Mouse (Mus musculus) liver, embryonic 13.5 days (tissue): ENCODE results near the gene Tcl1. TPM values are rescaled to one million over a fixed set of nuclear protein-coding genes. Genes with fewer than 3 reads are reported as not detected.
A peak's percentile ranks its signal among the peaks of the same experiment; 100 is the strongest.
"Not testable (repeated sequence)": the region's sequence is repeated elsewhere in the genome, so short reads cannot be mapped to it uniquely, and the experiment has no call there.

Experiments
- ATAC-seq: fragments of 200-750 bp; cut with Nextera tagmentation; 2 replicates; pipeline ENCODE4 v1.8.0; 2017; ENCODE audit warnings: low read depth, mild to moderate bottlenecking, moderate number of reproducible peaks, moderate library complexity
- DNase-seq: peaks from one replicate; pipeline ENCODE4 v3.0.0; 2022
- H3K27ac ChIP-seq: fragments of 300-500 bp; sonication (generic); 2 replicates; pipeline ENCODE4 v1.5.1; 2015; ENCODE audit warnings: moderate library complexity, mild to moderate bottlenecking, inconsistent platforms
- H3K27me3 ChIP-seq: fragments of 300-500 bp; sonication (generic); 2 replicates; pipeline ENCODE4 v1.6.1; 2015; ENCODE audit warnings: mild to moderate bottlenecking, inconsistent platforms
- H3K36me3 ChIP-seq: fragments of 300-500 bp; sonication (generic); 2 replicates; pipeline ENCODE4 v1.6.1; 2015; ENCODE audit warnings: mild to moderate bottlenecking, inconsistent platforms
- H3K4me1 ChIP-seq: fragments of 300-500 bp; sonication (generic); replicated peaks from 2 replicates; pipeline ENCODE4 v1.6.1; 2015; ENCODE audit warnings: inconsistent platforms
- H3K4me2 ChIP-seq: fragments of 300-500 bp; sonication (generic); 2 replicates; pipeline ENCODE4 v1.6.1; 2015; ENCODE audit warnings: inconsistent platforms, mild to moderate bottlenecking, moderate library complexity
- H3K4me3 ChIP-seq: fragments of 300-500 bp; sonication (generic); replicated peaks from 2 replicates; pipeline ENCODE4 v1.5.1; 2015; ENCODE audit warnings: mild to moderate bottlenecking, inconsistent platforms
- H3K9ac ChIP-seq: fragments of 300-500 bp; sonication (generic); 2 replicates; pipeline ENCODE4 v1.6.1; 2015; ENCODE audit warnings: mild to moderate bottlenecking, inconsistent platforms
- H3K9me3 ChIP-seq: fragments of 300-500 bp; sonication (generic); replicated peaks from 2 replicates; pipeline ENCODE4 v1.6.1; 2016; ENCODE audit warnings: inconsistent platforms
- WGBS: fragments of 180-500 bp; shearing (Covaris S2); methylation state at CpG from one replicate; pipeline ENCODE4 v1.1.7; 2015; ENCODE audit not compliant: insufficient replicate concordance; 5-methylcytosine and 5-hydroxymethylcytosine counted together
- polyA plus RNA-seq: library from polyadenylated mRNA; unstranded; fragments of >200 nt; fragmentation: Nextera tagmentation; extraction: Ambion mirVana; gene quantifications from 2 replicates; pipeline ENCODE4 v1.2.1, GENCODE M21; 2015

The Tcl1 gene
- polyA plus RNA-seq, 1 experiment from 2014 or later: not detected

GRCm38 (mm10) chr12:105224621-105225320 is 2.2 kb upstream of the Tcl1 start:
- Histone ChIP-seq H3K9me3 (peaks cover 3% of the 10 kb centered on the region; the same call in 1 of the 2 replicates), H3K4me1 (no peaks in the 10 kb centered on the region), H3K27me3 (no peaks in the 10 kb centered on the region), H3K9ac (no peak overlapping the region), H3K4me2 (no peak overlapping the region), H3K4me3 (no peak overlapping the region), H3K27ac (no peak overlapping the region), H3K36me3 (no peaks in the 10 kb centered on the region)
- ATAC-seq (no peak), DNase-seq (no peak)
- WGBS: 52% methylated on average over 16 of the region's 16 CpGs

GRCm38 (mm10) chr12:105217101-105217760 is 5.4 kb downstream of the Tcl1 start:
- Histone ChIP-seq H3K27ac (no peak overlapping the region), H3K4me2 (no peak overlapping the region), H3K9ac (no peak overlapping the region), H3K27me3 (no peaks in the 10 kb centered on the region), H3K9me3 (no peaks in the 10 kb centered on the region), H3K4me3 (no peak overlapping the region), H3K4me1 (no peaks in the 10 kb centered on the region), H3K36me3 (no peaks in the 10 kb centered on the region)
- WGBS: 63% methylated on average over 7 of the region's 7 CpGs
- DNase-seq (no peak), ATAC-seq (no peak)

- H3K36me3 ChIP-seq: no peaks in the 10 kb centered on the region
- no peaks in the 10 kb centered on the region for H3K27me3 ChIP-seq
- no peak overlapping the region for H3K4me2 ChIP-seq
- no peak overlapping the region for H3K4me3 ChIP-seq
- no peaks in the 10 kb centered on the region for H3K9me3 ChIP-seq
- no peaks in the 10 kb centered on the region for H3K4me1 ChIP-seq
- no peak for DNase-seq
- WGBS: 77% methylated on average over 7 of the region's 7 CpGs
- H3K27ac ChIP-seq: no peak overlapping the region
- ATAC-seq: no peak
- no peak overlapping the region for H3K9ac ChIP-seq
Measured at GRCm38 (mm10) chr12:105209231-105209630, 13.4 kb downstream of the Tcl1 start.

GRCm38 (mm10) chr12:105208441-105208840 is 14.2 kb downstream of the Tcl1 start:
- H3K36me3 ChIP-seq: no peaks in the 10 kb centered on the region
- no peak overlapping the region for H3K27ac ChIP-seq
- H3K4me1 ChIP-seq: no peaks in the 10 kb centered on the region
- H3K4me2 ChIP-seq: no peak overlapping the region
- H3K9me3 ChIP-seq: no peaks in the 10 kb centered on the region
- H3K27me3 ChIP-seq: no peaks in the 10 kb centered on the region
- H3K4me3 ChIP-seq: no peak overlapping the region
- no peak overlapping the region for H3K9ac ChIP-seq
- 63% methylated on average over 1 of the region's 1 CpGs for WGBS
- DNase-seq (no peak), ATAC-seq (no peak)

GRCm38 (mm10) chr12:105207071-105207470 is 15.5 kb downstream of the Tcl1 start:
- Histone ChIP-seq H3K4me1 (no peaks in the 10 kb centered on the region), H3K9me3 (no peaks in the 10 kb centered on the region), H3K36me3 (no peaks in the 10 kb centered on the region), H3K9ac (no peak overlapping the region), H3K27ac (no peak overlapping the region), H3K4me2 (no peak overlapping the region), H3K4me3 (no peak overlapping the region), H3K27me3 (no peaks in the 10 kb centered on the region)
- 31% methylated on average over 1 of the region's 1 CpGs for WGBS
- DNase-seq (no peak), ATAC-seq (no peak)

GRCm38 (mm10) chr12:105201657-105202056 is 20.9 kb downstream of the Tcl1 start, which contains the start of gene Tcl1b4:
Gene Tcl1b4 (plus strand): TSS chr12:105201957.
- WGBS: 53% methylated on average over 1 of the region's 1 CpGs

GRCm38 (mm10) chr12:105199684-105200497 is 22.7 kb downstream of the Tcl1 start:
- H3K36me3 ChIP-seq, H3K27me3 ChIP-seq, H3K9me3 ChIP-seq, H3K4me1 ChIP-seq, H3K9ac ChIP-seq, H3K4me3 ChIP-seq, H3K27ac ChIP-seq, DNase-seq, H3K4me2 ChIP-seq, ATAC-seq: not testable (repeated sequence)
- 44% methylated on average over 7 of the region's 7 CpGs for WGBS

More at GRCm38 (mm10) chr12:105201657-105202056, 20.9 kb downstream of the Tcl1 start, which contains the start of gene Tcl1b4:
- not testable (repeated sequence) for H3K9ac ChIP-seq, H3K4me1 ChIP-seq, H3K27me3 ChIP-seq, ATAC-seq, H3K9me3 ChIP-seq, H3K27ac ChIP-seq, H3K36me3 ChIP-seq, DNase-seq, H3K4me2 ChIP-seq, H3K4me3 ChIP-seq

- H3K36me3 ChIP-seq, H3K4me3 ChIP-seq, H3K9ac ChIP-seq, H3K9me3 ChIP-seq, ATAC-seq, H3K4me1 ChIP-seq, H3K27ac ChIP-seq, DNase-seq, H3K27me3 ChIP-seq, H3K4me2 ChIP-seq: not testable (repeated sequence)
- WGBS: 77% methylated on average over 6 of the region's 6 CpGs
Measured at GRCm38 (mm10) chr12:105190743-105191142, 31.9 kb downstream of the Tcl1 start, which contains the start of gene Tcl1b3. Gene Tcl1b3 (plus strand): TSS chr12:105191043.

- not testable (repeated sequence) for ATAC-seq
- WGBS: 20% methylated on average over 2 of the region's 2 CpGs
Measured at GRCm38 (mm10) chr12:105188980-105189379, 33.6 kb downstream of the Tcl1 start.

GRCm38 (mm10) chr12:105181040-105181644 is 41.5 kb downstream of the Tcl1 start:
- not testable (repeated sequence) for ATAC-seq, H3K4me3 ChIP-seq, H3K27ac ChIP-seq, H3K36me3 ChIP-seq, H3K27me3 ChIP-seq, H3K9ac ChIP-seq, H3K4me1 ChIP-seq, H3K4me2 ChIP-seq, H3K9me3 ChIP-seq, DNase-seq
- 20% methylated on average over 4 of the region's 4 CpGs for WGBS

More at GRCm38 (mm10) chr12:105188980-105189379, 33.6 kb downstream of the Tcl1 start:
- not testable (repeated sequence) for H3K4me2 ChIP-seq, H3K4me1 ChIP-seq, H3K27ac ChIP-seq, H3K4me3 ChIP-seq, H3K9ac ChIP-seq, H3K27me3 ChIP-seq, H3K9me3 ChIP-seq, H3K36me3 ChIP-seq
- DNase-seq: peak; percentile 1

GRCm38 (mm10) chr12:105176044-105176443 is 46.5 kb downstream of the Tcl1 start, which contains the start of gene Tcl1b5:
Gene Tcl1b5 (plus strand): TSS chr12:105176344.
- 39% methylated on average over 3 of the region's 3 CpGs for WGBS
- not testable (repeated sequence) for H3K27me3 ChIP-seq, H3K4me2 ChIP-seq, H3K4me1 ChIP-seq, H3K27ac ChIP-seq, H3K9ac ChIP-seq, DNase-seq, H3K9me3 ChIP-seq, H3K4me3 ChIP-seq, ATAC-seq, H3K36me3 ChIP-seq
